Mouse (Mus musculus) cortical plate, adult 2 months (tissue): ENCODE data around the gene Nmur1.

ENCODE experiments used
- CTCF ChIP-seq: fragments of 200-500 bp; IDR thresholded peaks from 2 replicates; pipeline ENCODE4 v1.5.1; 2011; ENCODE audit warnings: mild to moderate bottlenecking, control low read depth, low read length; ENCODE audit not compliant: insufficient read depth; ENCODE audit errors: extremely low read depth
- POLR2A ChIP-seq: fragments of 200-500 bp; IDR thresholded peaks from 2 replicates; pipeline ENCODE4 v1.6.1; 2011; ENCODE audit warnings: mild to moderate bottlenecking, low read length, control low read depth; ENCODE audit not compliant: insufficient read depth; ENCODE audit errors: extremely low read depth

GRCm38 (mm10) chr1:86391425-86391824 is 34.6 kb downstream of the Nmur1 start:
- TF ChIP-seq CTCF = no peak
- TF ChIP-seq POLR2A = no peak
